Comparison of ENCODE assay signal across 13 mouse cellular contexts in the genomic region with DNA sequence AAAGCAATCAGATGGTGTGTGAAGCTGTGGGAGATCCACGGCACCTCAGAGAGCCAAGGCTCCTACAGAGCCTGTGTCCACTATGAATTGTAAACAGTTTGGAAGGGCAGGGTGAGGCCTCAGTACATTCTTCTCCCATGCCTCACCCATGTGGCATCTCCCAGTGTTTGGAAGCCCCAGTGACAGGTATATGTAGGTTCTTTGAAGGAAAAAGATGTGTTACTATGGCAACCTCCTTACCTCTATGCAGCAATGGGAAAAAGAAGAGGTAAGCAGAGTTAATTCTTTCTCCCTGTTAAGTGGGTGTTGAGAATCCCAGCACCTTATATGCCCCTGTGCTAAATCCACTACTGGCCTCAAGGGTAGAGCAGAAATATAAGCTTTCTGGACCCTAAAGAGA.
"Had no signal": no experiment of that assay in that cellular context is flagged by ENCODE, and none has a peak within 500 bp of the region (broad histone marks: within the 10 kb centered on the region; RNA-seq: fewer than 3 reads in every experiment).

No protein-coding gene starts in this region.

- H3K36me3 ChIP-seq: midbrain, embryonic 12.5 days; neural tube, embryonic 12.5 days; stomach, embryonic 15.5 days had no signal

- H3K27me3 ChIP-seq: midbrain, embryonic 12.5 days; neural tube, embryonic 12.5 days; stomach, embryonic 15.5 days had no signal

- H3K4me2 ChIP-seq: lung, embryonic 14.5 days; midbrain, embryonic 12.5 days; neural tube, embryonic 12.5 days; stomach, embryonic 15.5 days had no signal

- DNase-seq: lung, adult 18-20 months; lung, embryonic 14.5 days; lung, postnatal 10 days; lung, postnatal 4 days; right cerebral cortex, postnatal 14 days; thymus, adult 2 months; thymus, postnatal 25 days; thymus, postnatal 4 days had no signal

- H3K4me3 ChIP-seq: midbrain, embryonic 12.5 days; neural tube, embryonic 12.5 days; stomach, embryonic 15.5 days had no signal

- H3K9ac ChIP-seq: liver, embryonic 14.5 days; lung, embryonic 14.5 days; midbrain, embryonic 12.5 days; neural tube, embryonic 12.5 days; stomach, embryonic 15.5 days had no signal

- H3K27ac ChIP-seq: liver, embryonic 14.5 days; midbrain, embryonic 12.5 days; neural tube, embryonic 12.5 days; stomach, embryonic 15.5 days; stomach, postnatal 0 days had no signal

- H3K4me1 ChIP-seq: midbrain, embryonic 12.5 days; neural tube, embryonic 12.5 days; stomach, embryonic 15.5 days had no signal

- H3K9me3 ChIP-seq: midbrain, embryonic 12.5 days; neural tube, embryonic 12.5 days; stomach, embryonic 15.5 days had no signal
